Mouse (Mus musculus): ENCODE results near the gene Nfia.

Gene Nfia

DNA sequence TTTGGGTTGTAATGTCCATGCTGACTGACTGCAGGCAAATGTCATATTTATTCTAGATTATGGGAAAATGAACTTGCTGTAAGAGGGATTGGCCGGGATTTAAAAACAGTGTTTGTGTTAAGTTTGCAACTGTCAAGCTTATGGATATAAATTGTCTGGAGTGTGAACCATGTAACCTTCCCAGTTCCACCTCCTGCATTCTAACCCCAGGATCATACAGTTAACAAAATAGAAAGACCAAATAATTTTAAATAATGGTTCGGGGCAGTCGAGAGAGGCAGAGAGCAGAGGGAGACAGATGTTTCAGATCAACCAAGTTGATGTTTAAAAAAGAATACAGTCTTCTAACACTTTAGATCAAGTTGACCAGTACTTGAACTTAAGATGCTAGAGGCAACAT lies 290.7 kb downstream of the Nfia start:
- DNase-seq (ENCODE audit: low spot score) = no peak

DNA sequence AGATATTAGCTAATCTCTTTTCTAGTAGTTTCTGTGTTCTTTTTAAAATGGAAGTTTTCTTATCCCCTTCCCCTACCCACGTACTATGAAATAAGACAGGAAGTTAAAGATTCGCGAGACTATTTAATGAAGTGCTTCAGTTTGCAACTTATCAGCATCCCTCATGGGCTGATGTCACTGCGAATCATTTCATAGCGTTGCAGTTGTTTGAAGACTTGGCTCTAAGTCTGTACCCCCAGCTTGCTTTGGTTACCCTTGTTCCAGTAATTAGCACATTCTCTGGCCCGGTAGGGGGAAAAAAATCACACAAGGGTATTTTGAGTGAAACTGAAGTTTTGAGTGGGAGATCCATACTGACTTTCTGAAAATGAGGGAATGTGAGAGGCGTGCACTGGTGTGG lies 303.6 kb downstream of the Nfia start:
- DNase-seq (ENCODE audit: low spot score) = no peak

DNA sequence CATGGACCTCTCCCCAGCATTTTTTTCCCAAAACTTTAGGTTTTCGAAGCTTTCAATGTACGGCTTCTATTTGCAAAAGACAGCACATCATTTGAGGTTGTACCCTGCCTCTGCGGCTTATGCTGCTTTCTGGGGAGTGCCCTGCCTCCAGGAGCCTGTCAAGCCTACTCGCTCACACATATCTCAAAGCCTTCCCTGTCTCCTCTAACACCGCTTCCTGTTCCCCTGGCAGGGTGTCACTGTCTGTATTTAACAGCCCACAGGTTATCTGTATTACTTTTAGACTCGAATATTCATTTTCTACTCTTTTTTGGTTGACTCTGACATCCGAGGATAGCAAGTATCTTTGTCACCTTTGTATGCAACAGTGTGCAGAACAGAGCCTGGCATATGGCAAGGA lies 304.1 kb downstream of the Nfia start:
- DNase-seq (ENCODE audit: low spot score) = no peak

DNA sequence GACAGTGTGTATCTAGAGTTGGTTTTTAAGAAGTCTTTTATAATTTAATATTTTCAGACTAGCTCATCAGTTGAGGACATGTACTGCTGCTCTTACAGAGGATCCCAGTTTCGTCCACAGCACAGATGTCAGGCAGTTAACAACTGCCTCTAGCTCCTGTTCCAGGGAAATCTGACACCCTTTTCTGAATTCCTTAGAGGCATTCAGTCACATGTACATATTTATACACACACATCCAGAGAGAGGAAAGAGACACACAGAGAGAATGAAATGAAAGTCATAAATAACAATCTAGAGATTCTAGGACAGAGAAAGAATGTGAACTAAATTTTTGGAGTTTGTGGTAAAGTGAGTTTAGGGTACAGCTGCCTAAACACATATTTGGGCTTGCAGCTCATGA lies 308.1 kb downstream of the Nfia start:
- DNase-seq (ENCODE audit: low spot score) = no peak

DNA sequence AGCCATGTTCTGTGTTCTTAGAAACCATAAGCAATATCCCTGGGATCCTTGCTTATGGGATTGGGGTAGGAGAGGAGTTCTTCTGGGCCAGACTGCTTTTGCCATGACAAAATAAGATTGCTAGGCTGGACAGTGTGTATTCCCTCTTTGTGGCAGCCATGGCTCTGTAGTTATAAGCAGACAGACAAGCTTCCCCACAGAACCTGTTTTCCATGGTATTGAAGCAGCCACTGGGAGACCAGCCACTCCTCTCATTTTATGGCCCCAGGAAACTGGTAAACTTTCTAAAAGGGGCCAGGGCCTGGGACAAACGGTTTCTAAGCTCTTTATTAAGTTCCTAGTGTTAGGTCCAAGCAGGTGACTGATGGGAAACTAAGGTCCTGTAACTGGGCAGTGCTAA lies 309.4 kb downstream of the Nfia start:
- DNase-seq (ENCODE audit: low spot score) = no peak

DNA sequence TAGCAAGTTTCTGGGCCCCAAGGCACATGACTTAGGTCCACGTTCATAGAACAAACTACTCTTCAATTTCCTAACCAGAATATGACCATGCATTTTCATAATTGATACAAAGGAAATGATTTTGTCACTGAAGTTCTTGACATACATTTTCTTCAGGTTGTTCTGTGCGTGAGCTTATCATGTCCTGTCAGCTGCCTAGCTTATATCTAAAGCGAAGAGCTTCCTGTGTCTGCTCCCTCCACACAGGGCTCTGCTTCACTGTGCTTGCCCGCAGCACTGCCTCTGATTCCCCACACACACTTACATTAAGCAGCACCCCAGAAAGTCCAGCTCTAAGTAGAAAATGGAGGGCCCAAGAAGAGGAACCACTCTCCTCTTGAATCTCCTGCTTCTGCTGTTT lies 310.0 kb downstream of the Nfia start:
- DNase-seq (ENCODE audit: low spot score) = no peak

DNA sequence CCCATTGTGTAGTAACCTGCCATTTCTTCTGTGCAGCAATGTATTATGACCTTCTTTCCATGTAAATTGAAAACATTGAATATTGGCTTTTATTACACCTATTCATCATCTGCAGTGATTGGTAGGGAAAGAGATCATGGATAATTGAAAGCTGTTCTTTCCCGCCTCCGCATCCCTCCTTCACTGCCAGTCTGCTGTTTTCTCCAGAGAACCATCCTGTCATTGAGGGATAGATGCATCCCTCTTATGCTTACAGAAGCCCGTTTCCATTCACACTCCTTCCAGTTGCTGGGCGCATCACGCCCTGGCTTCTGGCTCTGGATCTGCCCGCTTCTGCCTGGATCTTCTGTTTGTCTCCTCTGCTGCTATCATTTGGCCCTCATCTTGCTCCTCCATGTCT lies 312.5 kb downstream of the Nfia start:
- no peak for DNase-seq (ENCODE audit: low spot score)

DNA sequence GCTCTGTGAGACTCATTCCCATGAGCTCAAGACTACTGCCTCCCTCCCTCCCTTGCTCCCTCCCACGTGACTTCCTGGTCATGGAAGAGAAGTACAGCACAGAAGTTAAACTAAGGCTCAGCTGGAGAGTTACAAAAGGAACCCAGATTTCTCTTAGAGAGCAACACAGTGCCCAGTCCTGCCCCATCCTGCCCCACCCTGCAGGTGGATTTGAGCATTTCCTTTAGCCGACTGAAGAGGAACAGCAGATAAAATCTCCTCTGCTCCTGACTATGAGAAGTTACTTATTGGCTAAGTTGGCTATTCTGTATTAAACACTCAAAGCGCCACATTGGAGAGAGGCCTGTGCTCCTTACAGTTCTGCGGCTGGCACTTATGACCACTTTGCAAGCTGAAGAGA lies 314.4 kb downstream of the Nfia start:
- no peak for DNase-seq (ENCODE audit: low spot score)

DNA sequence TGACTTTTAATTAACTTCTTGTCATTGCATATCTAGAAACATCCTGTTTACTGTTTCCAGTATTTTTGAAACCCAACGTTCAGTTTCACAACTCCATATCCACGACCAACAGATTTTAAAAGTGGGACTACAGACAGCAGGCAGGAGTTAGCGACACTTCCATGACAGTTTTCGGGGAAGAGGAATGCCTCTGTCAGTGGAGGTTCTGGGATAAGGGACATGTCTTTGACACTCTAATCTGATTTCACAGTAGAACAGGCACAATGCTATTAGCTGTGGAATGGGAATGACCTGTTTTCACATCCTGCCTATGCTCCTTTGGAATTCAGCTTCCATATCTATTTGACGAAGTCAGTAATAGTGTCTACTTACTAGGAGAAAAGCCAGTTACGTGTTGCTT lies 317.5 kb downstream of the Nfia start:
- no peak for DNase-seq (ENCODE audit: low spot score)

DNA sequence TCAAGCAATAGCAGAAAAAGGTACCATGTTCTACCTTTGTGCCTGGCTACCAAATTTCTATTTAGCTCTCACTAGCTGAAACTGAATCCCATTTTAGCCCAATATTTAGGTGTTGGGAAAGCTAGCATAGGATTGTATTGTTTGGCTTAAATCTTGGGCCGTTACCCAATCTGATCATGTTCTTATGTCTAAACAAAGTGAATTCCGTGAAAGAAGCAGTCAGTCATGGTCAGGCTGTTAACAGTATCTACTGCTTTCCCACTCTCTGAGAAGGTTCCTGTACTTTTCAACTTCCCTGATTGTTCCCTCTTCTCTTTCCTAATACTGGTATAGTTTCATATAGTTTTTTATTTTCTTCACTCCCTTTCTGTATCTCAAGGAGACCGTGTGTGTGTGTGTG lies 318.1 kb downstream of the Nfia start:
- no peak for DNase-seq (ENCODE audit: low spot score)

DNA sequence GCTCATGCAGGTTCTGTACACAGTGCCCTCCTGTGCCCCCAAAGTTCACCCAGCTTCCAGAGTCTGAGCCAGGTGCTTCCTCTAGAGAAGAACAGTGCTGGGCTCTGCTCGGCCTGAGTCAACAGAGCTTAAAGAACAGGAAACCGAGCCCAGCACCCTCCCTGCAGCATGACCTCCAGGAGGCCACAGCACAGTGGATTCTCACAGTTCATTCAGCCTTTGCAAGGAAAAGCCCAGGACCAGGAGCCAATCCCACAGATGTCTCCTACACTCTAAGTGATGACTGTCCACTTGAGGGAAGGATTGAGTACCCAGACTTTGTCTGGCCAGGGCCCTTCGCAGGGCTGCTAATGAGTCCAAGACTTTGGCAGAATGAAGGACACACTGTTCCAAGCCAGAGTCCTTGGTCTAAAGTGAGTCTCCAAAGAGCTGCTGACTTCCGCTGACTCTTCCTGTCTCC lies 318.9 kb downstream of the Nfia start:
- DNase-seq (ENCODE audit: low spot score) = peak; percentile 24

DNA sequence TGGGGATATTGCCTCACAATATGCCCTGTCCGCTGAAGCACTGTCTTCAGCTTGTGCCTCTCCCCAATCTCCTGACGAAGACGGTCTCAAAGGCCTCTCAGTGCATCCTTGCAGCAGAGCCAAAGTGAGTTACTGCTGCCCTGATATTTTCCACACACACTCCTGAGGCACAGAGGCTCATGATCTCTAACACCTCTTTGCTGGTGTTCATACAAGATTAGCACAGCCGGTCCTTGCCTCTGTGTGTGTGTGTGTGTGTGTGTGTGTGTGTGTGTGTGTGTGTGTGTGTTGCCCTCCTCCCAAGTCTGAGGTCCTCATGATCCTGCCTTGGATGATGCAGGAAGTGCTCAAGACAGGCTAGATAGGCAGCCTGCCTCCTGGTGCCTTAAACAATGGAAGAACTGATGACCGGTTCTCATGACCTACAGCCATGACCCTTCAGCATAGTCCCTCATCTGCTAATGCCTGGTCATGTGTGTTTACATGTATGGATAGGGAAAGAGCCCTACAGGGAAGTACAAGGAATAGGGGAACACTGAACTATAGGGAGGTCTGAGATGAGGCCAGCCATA lies 319.5 kb downstream of the Nfia start:
- DNase-seq (ENCODE audit: low spot score) = no peak

DNA sequence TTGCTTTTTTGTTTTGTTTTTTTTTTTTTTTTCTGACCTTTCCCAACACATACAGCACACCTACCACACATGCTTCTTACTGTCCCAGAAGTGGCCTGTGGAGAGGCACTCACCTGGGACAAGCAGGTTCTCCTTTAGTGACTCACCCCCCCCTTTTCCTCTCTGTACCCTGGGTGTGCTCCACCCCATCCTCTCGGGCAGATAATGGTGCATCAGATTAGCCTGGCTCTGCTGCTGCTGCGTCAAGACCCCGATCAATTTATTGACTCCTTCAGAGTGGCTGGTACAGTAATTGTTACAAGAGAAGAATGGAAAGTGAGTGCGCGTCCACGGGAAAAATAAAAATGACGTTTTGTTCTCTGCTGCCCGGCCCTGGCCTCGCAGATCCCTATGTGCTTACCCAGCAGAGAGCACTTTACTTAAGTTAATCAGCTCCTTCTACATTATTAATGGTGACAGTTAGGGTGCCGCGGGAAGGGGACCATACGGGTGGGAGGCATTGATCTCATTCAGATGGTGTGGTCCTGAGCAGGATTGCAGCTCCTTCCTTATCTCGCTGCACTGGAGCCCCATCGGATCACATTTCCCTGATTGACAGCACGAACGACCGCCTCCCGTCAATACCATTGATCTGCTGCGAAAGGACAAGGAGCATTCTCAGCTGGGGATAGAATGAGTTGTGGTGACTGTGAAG lies 321.7 kb downstream of the Nfia start:
- DNase-seq (ENCODE audit: low spot score) = no peak

DNA sequence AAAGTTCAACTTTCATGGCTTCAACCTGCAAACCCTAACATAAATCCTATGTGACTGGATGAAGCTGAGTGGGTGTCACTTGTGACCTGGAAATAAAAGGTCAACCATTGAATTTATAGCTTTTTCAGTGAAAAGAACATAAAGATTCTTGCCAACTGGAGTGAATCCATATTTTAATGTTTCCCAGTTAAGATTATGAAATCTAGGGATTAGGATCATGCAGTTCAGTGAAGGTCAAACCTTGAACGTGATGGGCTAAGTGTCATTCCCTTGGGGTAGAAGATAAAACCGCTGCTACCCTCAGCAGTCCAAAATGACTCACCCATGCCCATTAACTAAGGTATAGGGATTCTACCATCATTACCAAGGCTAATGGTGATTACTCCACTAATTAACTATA lies 322.5 kb downstream of the Nfia start:
- DNase-seq (ENCODE audit: low spot score) = no peak

DNA sequence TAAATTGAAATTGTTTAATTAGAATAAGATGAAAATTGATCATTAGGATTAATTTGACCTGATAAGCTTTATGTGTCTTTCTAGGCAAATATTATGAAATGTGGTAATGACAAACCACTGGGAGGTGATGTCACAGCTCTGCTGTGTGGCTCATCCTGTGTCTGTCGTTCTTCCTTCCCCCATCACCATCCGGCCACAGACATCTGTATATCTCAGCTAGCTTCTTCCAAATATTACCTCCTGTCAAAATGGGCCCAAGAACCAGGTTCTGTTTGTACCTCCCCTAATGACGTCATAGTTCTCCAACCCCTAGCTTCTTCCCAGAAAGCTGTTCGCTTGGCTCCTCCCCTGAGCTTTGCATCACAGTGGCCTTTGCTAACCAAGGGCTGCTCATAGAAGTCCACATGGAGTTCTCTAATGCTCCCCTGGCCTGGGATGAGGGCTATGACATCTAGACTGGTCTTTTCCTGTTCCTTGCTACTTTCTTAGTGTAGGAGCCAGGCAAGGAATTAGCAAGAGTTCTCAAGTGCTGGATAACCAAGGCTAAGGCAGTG lies 324.6 kb downstream of the Nfia start:
- no peak for DNase-seq (ENCODE audit: low spot score)

DNA sequence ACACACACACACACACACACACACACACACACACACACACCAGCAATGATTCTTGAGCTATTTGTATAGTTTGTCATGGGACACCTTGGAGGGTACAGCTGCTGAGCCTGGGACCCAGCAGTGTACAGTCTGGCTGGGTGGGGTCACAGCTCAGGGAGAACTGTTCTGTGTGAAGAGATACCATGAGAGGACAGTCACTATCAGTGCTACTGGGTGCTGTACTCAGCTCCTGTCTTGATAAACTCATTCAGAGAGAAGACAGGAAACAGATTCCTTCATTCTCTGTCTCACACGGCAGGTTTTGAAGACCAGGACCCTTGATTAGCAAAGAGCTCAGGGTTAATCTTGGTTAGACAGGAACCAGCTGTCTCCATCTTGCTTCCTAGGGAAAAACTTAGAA lies 326.1 kb downstream of the Nfia start:
- DNase-seq (ENCODE audit: low spot score) = no peak

DNA sequence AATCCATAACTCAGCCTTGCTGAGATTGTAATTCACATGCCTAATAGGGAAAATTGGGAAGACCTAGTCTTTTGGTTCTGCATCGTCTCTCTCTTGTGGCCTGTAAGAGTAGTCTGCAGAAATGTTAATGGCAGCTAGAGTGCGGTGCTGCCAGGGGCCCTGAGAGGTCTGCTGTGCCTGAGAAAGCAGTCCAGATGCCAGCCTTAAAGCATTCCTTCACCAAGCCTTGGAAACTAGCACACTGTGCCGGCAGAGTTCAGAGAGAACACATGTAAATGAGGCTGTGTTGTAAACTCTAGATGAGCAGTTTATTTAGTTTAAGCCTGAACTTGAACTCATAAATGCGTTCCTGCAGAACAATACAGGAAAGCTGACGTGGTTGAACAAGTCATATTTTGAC lies 326.9 kb downstream of the Nfia start:
- no peak for DNase-seq (ENCODE audit: low spot score)

DNA sequence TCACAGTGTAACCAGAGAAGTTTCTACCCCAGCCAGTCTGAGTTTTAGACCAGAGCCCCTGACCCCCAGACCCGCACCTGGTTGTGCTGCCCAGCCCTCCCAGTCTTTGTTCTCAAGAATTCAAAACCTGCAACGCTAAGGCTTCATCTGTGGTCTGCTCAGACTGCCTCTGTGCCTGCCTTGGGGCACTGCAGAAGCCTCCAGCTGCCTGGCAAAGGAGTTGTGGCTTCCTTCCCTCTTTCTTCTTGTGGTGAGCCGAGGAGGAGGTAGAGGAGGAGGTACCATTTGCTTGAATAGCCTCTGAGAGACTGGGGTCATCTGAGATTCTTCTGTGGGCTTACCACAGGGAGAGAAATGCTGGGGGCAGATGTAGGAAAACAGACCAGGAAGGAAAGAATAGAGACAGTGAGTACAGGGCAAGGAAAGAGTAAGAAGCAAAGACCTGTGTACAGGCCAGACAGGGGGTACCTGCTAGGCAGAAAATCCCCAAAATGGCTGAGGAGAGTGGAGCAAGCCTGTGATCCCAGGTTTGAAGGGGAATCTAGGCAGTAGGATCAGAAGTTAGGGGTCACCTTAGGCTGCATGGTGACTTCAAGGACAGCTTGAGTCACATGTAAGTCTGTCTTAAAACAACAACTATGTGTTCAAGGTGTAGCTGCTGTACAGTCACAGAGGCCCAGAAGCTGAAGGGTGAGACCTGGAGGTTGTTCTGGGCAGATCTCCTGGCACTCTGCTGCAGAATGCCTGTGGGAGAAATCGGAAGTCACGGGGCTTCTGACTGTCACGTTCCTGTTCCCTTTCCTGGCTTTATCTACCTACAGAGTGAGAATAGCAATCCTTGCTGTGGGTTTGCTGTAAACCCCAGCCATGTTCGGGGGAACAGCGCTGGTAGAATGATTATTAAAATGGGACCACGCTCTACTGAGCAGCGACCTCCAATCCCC lies 328.9 kb downstream of the Nfia start:
- DNase-seq (ENCODE audit: low spot score) = no peak

DNA sequence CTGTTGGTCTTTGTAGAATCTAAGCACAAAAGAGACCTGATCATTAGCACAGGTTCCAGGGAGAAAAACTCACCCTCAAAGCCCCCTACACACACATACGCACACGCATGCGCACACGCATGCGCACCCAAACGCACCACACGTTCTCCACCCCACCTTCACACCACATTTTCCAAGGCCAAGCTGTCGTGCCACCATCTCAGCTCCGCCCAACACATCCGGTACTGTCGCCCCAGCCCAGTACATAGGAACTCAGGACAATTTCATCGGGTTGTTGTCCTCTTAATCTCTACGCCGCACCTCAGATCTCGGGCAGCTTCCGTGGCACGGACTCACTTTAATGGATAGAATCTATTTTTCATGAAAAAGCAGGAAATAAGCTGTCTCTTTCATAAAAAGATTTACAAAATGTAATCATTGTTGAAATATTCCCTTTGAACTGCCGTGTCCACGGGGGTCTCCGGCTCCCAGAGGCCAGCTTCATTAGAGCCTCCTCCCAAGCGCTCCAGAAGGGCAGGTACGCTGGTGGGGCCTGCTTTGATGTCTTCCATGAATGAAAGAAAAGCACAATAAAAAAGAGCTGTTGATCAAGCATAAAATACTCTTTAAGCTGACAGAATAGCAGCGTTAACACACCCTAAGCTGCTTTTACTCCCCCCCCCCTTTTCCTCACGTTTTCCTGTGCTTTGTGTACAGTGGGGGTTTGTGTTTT lies 330.2 kb downstream of the Nfia start:
- no peak for DNase-seq (ENCODE audit: low spot score)

DNA sequence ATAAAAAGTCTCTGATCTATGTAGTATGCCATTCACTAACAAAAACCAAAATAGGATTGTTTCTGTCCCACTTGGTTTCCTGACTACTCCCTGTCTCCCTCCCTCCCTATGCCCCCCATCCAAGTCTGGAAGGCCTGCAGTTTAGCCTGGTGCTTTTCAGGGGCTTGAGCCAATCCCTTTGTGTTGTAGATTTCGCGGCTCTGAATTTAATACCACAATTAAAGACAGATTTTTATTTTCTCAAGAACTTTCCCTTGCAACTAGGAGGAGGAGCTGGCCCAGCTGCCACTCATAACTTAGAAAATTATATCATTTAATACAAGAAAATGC lies 330.8 kb downstream of the Nfia start:
- no peak for DNase-seq (ENCODE audit: low spot score)

DNA sequence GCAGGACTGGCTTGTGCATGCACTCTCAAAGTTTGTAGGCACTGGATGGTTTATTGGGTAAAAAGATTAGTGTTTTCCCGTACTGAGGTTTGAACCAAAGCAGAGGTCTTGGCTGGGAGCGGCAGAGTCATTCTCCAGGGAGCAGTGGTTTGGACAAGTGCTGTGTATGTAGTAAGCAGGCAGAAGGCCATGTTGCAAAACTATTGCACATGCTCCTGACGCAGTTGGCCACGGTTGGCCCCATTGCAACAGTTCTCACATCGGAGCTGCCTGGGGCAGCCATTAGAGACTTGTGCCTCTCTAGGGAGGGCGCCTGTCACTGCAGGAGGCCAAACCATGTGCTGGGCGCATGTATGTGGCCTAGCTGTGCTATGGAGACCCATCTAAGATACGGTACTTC lies 331.6 kb downstream of the Nfia start:
- DNase-seq (ENCODE audit: low spot score) = peak; percentile 44

Measured in ovary, postnatal 36 days (tissue).